Mouse (Mus musculus): Measurements from ENCODE around the gene Dock9.

- no peak for TF ChIP-seq CTCF (IDR thresholded peaks at IDR 0.05; ENCODE audit: low read depth, low read length)
- no peak for TF ChIP-seq TAL1 (conservative IDR thresholded peaks at IDR 0.05; ENCODE audit: low read depth, low read length)
Observed at GRCm38 (mm10) chr14:121743787-121744417, 53.7 kb downstream of the Dock9 start.

Measured in G1E (cell line).